Mouse (Mus musculus) adipocyte (in vitro differentiated cells): Measurements from ENCODE around the gene Dok4.
"Not testable (repeated sequence)": the region's sequence is repeated elsewhere in the genome, so short reads cannot be mapped to it uniquely, and the experiment has no call there.

Source experiments
- DNase-seq: peaks from one replicate; pipeline ENCODE4 v3.0.0-alpha.2; 2016; ENCODE audit warnings: low spot score

Dok4 gene

DNA sequence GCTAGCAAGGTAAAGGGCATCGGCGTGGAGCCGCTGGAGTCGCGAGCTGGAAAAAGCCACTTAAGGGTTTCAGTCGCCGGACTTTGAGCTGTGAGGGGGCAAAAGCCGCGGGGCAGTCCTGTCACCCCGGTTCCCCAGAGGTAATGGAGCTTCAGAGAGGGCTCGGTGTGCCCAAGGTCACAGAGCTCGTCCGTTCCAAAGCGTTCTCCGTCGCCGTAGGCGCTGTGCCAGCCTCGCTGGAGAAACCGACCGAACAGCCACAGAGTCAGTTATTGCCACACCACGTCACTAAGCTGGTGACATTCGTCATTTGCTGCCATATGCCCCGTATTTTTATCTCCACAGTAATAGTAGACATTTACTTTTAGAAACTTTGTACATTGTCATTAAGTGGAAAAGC is 37.5 kb downstream of the Dok4 start:
- peak; percentile 85 for DNase-seq

DNA sequence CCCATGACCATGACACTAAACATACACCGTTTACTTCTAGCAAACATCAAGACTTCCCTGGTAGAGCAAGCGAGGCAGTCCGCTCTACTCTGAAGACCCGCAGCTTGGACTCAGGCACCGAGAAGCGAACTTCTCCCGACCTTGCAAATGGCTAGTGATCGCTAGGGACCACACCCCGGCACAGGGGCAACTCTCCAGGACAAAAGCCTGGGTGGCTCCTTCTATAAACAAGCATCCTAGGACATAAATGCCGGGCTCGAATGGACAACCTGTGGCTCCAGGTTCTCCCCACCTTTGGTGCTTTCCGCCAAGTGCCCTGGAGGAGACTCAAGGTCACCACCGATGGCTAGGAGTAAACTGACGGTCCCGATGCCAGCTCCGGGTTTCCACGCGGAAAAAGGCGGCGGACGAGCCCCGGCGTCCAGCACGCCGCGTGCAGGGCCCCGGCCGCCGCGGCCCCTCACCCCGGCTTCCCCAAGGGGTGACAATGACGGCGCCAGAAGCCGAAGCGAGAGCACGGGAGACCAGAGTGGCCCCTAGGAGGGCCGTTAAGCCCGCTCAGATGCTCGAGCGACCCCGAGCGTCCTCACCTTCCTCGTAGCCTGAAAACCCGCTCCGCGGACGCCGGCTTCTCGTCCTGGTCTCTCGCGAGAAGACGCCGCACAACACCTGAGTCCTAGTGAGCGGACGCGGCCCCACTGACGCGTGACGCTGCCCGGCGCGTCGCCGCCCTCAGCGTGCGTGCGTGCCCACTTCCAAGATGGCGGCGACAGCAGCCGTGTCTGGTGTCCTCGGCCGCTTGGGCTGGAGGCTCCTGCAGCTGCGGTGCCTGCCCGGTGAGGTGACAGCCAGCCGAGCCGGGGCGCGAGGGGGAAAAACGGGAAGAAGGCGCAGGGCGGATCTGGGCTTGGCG is 38.2 kb downstream of the Dok4 start, which contains the start of the genes Coq9 and Ciapin1:
TSS of gene Coq9 (plus strand) at position 660 of the 913 bp plus-strand sequence.
TSS of gene Ciapin1 (minus strand) at position 697 of the 913 bp plus-strand sequence.
- DNase-seq: peak; percentile 94

DNA sequence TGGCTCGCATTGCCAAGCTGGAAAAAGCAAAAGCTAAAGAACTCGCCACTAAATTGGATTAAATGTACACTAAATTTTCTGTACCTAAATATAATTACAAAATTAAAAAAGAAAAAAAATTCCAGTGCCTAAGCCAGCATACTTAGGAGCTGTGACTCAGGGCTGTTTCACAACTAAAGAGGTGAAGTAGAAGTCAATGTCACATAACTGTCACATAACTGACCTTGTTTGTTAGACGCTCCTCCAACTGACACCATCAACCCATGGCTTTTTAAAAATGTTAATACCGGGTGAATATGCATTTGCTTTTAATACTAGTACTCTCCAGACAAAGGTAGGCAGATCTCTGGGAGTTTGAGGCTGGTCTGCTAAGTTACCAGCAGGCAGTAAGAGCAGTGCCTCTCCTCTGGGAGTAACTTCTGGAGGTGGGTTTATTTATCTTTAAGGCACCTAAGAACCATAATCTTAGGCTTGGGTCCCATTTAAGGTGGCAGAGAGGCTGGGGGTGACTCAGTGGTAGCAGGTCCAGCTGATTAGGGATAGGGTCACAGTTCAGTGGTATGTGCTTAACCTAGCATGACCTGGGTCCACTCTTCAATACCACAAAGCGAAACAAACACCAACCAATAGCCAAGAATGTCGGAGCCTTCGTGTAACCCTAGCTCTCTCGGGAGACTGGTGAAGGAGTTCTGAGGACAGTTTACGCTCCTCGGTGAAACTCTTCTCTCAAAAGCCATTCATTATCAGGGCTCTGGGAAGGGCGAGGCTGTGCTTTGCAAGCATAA is 39.5 kb downstream of the Dok4 start:
- DNase-seq: no peak

DNA sequence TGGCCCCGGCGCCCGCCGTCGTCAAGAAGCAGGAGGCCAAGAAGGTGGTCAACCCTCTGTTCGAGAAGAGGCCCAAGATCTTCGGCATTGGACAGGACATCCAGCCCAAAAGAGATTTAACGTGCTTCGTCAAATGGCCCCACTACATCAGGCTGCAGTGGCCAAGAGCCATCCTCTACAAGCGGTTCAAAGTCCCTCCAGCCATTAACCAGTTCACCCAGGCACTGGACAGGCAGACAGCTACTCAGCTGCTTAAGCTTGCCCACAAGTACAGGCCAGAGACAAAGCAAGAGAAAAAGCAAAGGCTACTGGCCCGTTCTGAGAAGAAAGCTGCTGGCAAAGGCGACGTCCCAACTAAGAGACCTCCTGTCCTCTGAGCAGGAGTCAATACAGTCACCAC is 40.4 kb downstream of the Dok4 start:
- DNase-seq: not testable (repeated sequence)

DNA sequence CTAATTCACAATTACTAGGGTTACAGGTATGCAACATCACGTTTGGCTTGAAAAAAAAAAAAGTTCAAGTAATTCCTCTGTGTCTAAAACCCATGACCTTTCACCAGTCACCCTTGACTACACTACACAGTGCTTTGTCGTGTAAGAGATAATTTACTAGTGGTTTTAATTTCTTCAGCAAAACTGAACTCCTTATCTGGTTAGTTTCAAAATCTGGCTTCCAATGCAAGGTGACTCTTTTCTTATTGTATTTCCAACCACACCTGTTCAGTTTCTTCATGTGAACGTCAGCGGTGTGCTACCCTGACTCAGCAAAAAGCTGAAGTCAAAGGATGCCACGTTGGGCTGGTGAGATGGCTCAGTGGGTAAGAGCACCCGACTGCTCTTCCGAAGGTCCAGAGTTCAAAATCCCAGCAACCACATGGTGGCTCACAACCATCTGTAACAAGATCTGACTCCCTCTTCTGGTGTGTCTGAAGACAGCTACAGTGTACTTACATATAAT is 42.2 kb downstream of the Dok4 start:
- not testable (repeated sequence) for DNase-seq

DNA sequence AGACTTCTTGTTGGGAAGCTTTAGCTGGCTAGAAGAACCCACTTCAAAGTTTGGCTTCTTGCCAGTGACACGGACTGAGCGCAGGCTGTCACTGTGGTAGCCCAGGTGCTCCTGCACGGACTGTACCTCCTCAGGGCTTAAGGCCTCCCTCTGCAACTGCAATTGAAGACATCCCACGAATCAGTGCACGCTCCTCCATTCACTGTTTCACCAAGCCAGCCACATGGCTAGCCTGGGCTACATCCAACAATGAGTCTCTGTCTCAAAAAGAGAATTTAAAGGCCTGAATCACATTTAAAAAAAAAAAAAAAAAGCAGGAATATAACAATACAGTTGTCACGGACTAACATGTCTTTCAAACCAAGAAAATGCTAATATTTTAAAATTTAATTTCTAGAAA is 47.8 kb downstream of the Dok4 start:
- DNase-seq: no peak

DNA sequence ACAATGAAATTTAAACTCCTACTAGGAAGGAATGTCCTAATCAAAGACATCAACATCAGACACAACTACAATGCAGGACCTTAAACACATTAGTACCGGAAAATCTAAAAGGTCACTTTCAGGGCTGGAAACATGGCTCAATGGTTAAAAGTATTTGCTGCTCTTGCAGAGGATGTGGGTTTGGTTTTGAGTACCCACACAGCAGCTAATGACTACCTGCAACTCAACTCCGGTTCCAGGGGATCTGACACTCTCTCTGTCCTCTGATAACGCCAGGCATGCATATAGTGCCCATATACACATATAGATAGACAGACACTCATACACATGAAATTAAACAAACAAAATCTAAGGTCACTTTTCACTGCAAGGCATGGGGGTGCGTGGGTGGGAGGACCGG is 49.9 kb downstream of the Dok4 start:
- no peak for DNase-seq

DNA sequence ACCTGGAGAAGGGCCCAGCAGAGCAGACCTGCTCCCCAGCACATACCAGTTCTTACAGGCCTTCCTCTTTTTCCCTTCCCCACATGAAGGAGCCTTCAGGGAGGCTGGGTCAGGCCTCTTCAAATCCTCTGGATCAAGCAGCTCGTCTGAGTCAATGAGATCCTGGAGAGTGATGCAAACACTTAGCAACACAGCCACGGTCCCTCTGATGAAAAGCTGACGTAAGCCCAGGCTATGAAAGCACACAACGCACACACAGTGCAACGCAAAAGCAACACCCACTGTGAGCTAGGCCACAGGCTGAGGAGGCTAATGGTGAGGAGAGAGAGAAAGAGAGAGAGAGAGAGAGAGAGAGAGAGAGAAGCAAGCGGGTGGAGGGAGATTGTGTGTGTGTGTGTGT is 51.0 kb downstream of the Dok4 start:
- DNase-seq: no peak

DNA sequence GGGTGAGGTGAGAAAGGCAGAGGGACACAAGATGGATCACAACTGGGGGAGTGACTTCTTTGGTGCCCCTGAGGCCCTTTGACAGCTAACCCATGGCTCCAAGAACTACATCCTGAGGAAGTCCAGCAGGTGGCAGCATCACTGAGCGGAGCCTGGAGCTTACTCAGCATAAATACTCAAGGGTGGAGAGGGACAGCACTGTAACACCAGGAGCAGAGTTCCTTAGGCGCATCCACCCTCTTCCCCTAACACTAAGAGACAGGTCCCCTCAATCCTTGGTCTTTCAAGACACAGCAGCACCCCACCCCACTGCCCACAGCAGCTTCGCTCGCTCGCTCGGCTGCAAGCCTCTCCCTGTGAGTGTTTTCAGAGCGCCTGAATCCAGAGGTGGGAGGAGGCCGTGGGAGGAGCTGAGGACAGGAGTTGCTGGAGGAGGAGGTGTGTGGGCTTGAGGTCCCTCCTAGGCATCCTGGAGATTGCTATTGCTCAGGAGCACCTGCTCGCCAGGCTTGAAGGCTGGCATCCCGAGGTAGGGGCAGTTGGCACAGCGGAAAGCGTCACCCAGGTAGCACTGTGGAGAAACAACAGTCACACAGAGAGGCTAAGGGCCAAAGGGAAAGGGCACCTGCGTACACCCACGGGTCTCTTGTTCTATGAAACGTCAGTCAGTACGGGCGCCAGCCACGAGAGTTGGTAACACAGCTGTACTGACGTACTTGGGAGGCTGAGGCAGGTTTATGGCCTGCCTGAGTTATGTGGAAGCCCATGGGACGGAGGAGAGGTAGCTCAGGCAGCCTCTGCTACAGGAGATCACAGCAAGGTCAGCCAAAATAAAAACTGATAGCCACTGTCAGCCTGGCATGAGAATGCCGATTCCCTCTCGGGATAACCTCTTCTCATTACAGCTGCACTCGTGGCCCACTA is 53.2 kb downstream of the Dok4 start:
- peak; percentile 56 for DNase-seq

DNA sequence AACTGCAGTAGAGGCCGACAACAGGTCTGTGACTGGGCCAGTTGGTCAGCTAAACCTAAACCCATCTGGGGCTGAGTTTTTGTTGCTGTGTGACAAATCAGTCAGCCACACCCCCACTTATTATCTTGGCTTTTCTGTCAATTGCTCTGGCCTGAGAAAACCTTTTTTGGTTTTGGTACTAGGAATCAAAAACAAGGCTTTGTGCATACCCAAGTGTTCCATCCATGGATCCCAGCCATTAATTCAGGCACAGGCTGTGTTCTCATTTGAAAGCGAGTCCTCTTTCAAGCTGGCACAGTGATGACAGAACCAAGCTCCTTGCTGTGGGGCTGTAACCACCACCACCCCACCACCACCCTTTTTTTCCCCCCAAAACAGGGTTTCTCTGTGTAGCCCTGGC is 54.7 kb downstream of the Dok4 start:
- no peak for DNase-seq

DNA sequence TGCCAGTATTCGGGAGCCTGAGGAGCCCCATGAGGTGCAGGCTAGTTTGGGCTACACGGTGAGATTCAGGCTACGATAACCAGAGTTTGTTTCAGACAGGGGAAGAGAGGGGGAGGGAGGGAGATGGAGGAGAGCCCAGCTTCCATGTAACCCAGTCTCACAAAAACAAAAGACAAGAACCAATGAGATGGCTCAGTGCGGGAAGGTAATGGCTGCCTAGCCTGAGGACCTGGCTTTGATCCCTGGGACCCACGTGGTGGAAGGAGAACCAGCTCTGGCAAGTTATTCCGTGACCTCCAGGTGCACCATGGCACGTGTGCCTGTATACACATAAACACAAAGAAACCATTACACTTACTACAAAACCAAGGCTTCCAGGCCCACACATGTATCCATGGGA is 55.6 kb downstream of the Dok4 start:
- DNase-seq: no peak

DNA sequence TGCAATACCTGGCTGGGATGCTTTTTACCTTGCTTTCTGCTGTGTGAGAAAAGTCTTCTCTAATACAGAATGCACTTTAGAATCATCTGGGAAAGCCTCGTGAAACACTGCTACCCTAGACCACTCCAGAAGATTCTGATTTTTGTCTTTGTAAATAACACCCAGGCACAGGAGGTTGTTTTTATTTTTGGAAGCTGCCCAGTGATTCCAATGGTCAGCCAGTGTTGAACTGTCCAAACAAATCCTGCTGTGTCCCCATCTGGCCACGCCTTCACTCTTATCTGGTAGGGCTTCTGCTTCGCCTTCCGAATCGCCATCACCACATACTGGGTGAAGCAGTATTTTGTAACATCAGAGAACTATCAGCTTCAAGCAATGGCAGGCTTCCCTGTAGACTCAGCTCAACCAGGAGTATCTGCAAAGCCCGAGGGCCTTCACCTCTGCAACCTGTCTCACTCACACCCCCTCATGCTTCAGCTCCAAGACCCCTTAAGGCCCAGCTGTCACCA is 56.4 kb downstream of the Dok4 start:
- no peak for DNase-seq

DNA sequence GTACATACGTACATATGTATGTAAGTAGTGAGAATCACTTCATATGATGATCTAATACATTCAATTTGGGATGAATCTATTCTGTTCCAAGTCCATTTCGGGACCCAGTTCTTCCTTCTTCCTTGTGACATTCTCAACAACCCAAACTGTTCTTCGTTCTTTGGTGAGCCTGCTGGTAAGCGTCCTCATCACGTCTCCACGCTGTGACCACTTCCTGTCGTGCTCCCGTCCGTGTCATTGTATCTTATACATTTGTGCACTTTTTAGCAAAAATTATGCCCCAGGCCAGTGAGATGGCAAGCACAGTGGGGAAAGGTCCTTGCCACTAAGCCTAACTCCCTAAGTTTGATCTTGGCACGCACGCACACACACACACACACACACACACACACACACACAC is 58.2 kb downstream of the Dok4 start:
- no peak for DNase-seq

DNA sequence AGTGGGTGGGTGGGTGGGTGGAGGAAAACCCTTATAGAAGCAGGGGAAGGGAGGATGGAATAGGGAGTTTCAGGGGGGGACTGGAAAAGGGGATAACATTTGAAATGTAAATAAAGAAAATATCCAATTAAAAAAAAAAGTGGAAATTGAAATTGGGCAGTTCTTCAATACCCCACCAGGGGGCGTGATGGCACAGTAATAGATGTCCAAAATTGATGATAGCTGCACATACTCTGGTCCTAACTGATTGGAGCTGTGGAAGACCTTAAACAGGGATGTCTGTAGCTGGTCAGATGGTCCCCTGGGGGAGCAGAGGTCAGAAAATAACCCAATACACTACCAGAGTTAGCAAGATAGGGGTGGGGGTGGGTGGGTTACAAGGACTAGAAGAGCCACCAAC is 61.6 kb downstream of the Dok4 start:
- peak; percentile 34 for DNase-seq
